Mouse (Mus musculus) spleen, adult 10 weeks (tissue): ENCODE measurements around the gene Ryk. TPM values are rescaled to one million over a fixed set of nuclear protein-coding genes. Genes with fewer than 3 reads are reported as not detected.

Experiments used
- polyA plus RNA-seq: library from polyadenylated mRNA; stranded (reverse); fragments of 350-450 nt; fragmentation: Illumina TruSeq; extraction: RNeasy Lipid Tissue Mini Kit (QIAGEN cat#74804); gene quantifications from one replicate; pipeline ENCODE4 v1.2.3, GENCODE M21; 2015; ENCODE audit warnings: low replicate concordance; ENCODE audit not compliant: insufficient read depth

Gene Ryk
- 14.4 TPM for polyA plus RNA-seq

GRCm38 (mm10) chr9:102834742-102835591 is at the start of gene Ryk:
Gene Ryk (plus strand): TSS chr9:102834917.

Other genes with a start within 250 kb of the Ryk start
- gene Anapc13, start 208.6 kb upstream of the Ryk start, polyA plus RNA-seq, result 82.3 TPM
- 86.3 TPM for gene Cep63, start 208.4 kb upstream of the Ryk start, polyA plus RNA-seq
- gene Amotl2, start 118.2 kb upstream of the Ryk start, polyA plus RNA-seq, result 8.3 TPM
- gene Slco2a1, start 153.8 kb downstream of the Ryk start, polyA plus RNA-seq, result 30.6 TPM